Mouse (Mus musculus): ENCODE data around the gene Hdc.

Gene Hdc

DNA sequence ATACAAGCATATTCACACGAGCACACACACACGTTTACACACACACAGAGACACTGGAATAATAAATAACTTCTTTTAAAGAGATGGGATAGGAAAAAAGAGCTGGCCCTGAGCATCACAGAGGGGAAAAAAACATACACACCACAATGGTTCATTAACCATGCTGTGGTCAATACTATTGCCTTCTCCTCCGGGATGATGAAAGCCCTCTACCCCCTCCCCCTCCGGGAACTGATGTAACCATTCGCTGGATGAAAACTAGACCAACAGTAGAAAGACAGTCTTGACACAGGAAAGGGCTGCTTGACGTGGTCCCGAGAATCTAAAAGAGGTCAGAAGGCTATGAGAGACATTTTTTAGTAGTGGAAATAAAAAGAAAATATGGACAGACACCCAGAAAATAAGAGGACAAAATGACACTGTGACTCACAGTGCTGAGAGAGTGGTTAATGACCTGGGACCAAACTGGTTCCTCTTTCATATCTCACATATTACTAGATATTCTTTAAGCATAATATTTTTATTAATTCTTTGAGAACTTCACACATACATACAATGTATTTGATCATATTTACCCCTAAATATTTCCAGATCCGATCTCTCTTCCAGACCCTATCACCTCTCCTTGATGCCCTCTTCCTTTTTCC lies 67.7 kb downstream of the Hdc start:
- DNase-seq = no peak

DNA sequence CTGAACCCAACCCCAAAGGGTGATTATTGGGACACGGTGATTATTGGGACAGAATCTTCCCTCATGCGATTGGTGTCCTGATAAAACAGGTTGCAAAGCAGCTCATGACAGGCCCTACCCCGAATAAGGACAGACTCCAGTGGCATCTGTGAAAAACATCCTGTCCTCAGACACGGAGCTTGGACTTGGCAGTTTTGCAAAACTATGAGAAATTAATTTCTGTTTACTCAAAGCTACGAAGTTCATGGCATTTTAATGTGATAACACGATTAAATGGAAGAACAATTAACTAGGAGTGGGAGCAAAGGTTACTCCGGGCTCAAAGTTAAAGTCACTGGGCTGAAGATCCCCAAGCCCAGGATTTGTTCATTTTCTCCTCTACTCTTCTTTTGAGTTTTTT lies 69.4 kb downstream of the Hdc start:
- DNase-seq = no peak

DNA sequence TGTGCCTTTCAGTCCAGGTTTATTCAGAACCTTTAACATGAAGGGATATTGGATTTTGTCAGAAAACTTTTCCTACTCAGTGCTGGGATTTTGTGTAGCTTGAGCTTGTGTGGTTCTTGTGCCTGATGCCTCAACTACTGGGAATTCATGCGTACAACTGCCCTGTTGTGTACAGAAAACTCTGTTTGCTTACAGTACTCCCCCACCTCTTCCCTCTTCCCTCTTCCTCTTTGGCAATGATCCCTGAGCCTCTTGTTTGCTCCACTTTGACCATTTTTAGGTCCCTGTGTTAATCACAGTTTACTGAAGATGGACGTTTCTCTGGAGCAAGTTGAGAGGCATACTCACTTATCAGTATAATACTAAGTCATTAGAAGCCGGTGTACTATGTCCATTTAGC lies 72.7 kb downstream of the Hdc start:
- DNase-seq = no peak

DNA sequence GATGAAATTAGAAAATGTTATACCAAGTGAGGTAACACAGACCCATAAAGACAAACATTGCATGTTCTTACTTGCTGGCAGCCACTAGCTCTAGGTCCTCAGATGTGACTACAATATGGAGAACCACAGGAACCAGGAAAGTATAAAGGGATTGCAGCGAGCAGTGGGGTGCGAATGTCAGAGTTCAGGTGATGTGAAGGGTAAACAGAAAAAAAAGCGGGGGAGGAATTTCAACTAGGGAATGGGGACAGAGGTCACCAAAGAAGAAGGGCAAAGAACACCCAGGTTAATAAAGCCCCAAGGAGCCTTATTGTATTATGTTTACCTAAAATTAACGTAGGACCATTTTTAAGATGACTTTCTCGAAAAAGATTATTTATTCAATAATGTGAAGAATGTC lies 73.8 kb downstream of the Hdc start:
- no peak for DNase-seq

All from lung, postnatal 10 days (tissue).